Mouse (Mus musculus) testis, adult 2 months (tissue): Measurements from ENCODE around the gene Dnaja3. TPM values are rescaled to one million over a fixed set of nuclear protein-coding genes. Genes with fewer than 3 reads are reported as not detected.

Experiments
- H3K27ac ChIP-seq: fragments of 200-500 bp; 2 replicates; pipeline ENCODE4 v1.5.1; 2012; ENCODE audit warnings: low read depth, low read length; ENCODE audit not compliant: control insufficient read depth, insufficient read depth
- H3K27me3 ChIP-seq: fragments of 200-500 bp; 2 replicates; pipeline ENCODE4 v1.6.1; 2012; ENCODE audit warnings: mild to moderate bottlenecking, low read length, moderate library complexity; ENCODE audit not compliant: control insufficient read depth, insufficient read depth
- H3K36me3 ChIP-seq: fragments of 200-500 bp; 2 replicates; pipeline ENCODE4 v1.6.1; 2012; ENCODE audit warnings: mild to moderate bottlenecking, low read length; ENCODE audit not compliant: control insufficient read depth, insufficient read depth
- H3K4me1 ChIP-seq: fragments of 200-500 bp; 2 replicates; pipeline ENCODE4 v1.6.1; 2012; ENCODE audit warnings: low read length; ENCODE audit not compliant: control insufficient read depth, insufficient read depth
- H3K4me3 ChIP-seq: fragments of 200-500 bp; 2 replicates; pipeline ENCODE4 v1.5.1; 2012; ENCODE audit warnings: low read depth, mild to moderate bottlenecking, low read length, moderate library complexity, mixed read lengths; ENCODE audit not compliant: control insufficient read depth
- CTCF ChIP-seq: fragments of 200-500 bp; IDR thresholded peaks from 2 replicates; pipeline ENCODE4 v1.5.1; 2012; ENCODE audit warnings: low read depth, mild to moderate bottlenecking, inconsistent platforms, low read length, moderate library complexity; ENCODE audit not compliant: control insufficient read depth, insufficient read depth, insufficient replicate concordance
- POLR2A ChIP-seq: fragments of 200-500 bp; IDR thresholded peaks from 2 replicates; pipeline ENCODE4 v1.6.1; 2012; ENCODE audit warnings: low read depth, mild to moderate bottlenecking, inconsistent platforms, low read length, moderate library complexity; ENCODE audit not compliant: control insufficient read depth
- polyA plus RNA-seq: library from polyadenylated mRNA; depleted of rRNA; stranded (reverse); fragments of >200 nt; gene quantifications from 2 replicates; pipeline ENCODE4 v1.2.3, GENCODE M21; 2012

The Dnaja3 gene
- polyA plus RNA-seq, 1 experiment: 26.7 TPM

DNA sequence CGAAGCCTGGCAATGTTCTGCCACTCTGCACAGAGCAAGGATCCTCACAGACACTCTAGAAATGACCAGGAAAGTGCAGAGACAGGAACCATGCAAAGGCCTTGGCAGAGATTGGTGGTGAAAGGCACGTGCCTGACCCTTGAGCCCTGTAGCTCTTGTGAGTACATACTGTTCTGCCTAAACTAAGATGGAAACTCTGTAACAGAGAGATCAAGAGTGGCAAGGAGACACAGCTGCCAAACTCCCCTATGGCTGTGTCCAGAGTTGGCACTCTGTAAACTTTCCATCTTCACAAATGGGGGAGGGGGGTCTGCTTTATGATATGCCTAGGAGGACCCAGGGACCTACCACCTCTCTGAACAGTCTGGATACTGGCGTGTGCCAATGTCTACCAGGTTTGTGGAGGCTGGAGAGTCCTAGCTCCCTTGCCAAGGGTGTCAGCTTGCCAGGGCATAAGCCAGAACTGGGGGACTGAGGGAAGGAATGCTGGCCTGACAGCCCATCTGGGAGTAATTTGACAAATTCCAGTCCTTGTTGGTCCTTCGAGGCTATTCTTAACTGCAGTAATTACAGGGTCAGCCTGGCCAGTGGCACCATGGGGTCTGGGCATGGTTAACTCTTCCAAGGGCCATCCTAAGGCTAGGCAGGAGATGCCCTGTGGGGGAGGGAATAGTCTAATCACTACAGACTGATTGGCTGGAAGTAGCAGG, 13.1 kb downstream of the Dnaja3 start:
- TF ChIP-seq CTCF (no peak), POLR2A (no peak)
- H3K4me1 ChIP-seq: peaks cover 11% of the 10 kb centered on the region
- H3K27ac ChIP-seq: peak overlapping the region; percentile 54
- H3K27me3 ChIP-seq: no peaks in the 10 kb centered on the region
- no peak overlapping the region for H3K4me3 ChIP-seq
- no peaks in the 10 kb centered on the region for H3K36me3 ChIP-seq

- no peak overlapping the region for H3K27ac ChIP-seq
- H3K36me3 ChIP-seq: no peaks in the 10 kb centered on the region
- peaks cover 11% of the 10 kb centered on the region for H3K4me1 ChIP-seq
- TF ChIP-seq CTCF (no peak), POLR2A (no peak)
- H3K4me3 ChIP-seq: no peak overlapping the region
- H3K27me3 ChIP-seq: no peaks in the 10 kb centered on the region
Measured at GRCm38 (mm10) chr16:4654706-4655105, 14.9 kb downstream of the Dnaja3 start.

GRCm38 (mm10) chr16:4655251-4655734, 15.5 kb downstream of the Dnaja3 start:
- no peak overlapping the region for H3K4me3 ChIP-seq
- no peaks in the 10 kb centered on the region for H3K36me3 ChIP-seq
- peak; percentile 28; the same call in 1 of the 2 replicates for TF ChIP-seq CTCF
- TF ChIP-seq POLR2A: no peak
- no peak overlapping the region for H3K27ac ChIP-seq
- no peaks in the 10 kb centered on the region for H3K27me3 ChIP-seq
- peaks cover 11% of the 10 kb centered on the region for H3K4me1 ChIP-seq

- peaks cover 11% of the 10 kb centered on the region for H3K4me1 ChIP-seq
- H3K27ac ChIP-seq: no peak overlapping the region
- no peaks in the 10 kb centered on the region for H3K27me3 ChIP-seq
- H3K36me3 ChIP-seq: no peaks in the 10 kb centered on the region
- TF ChIP-seq CTCF (0 out of 2 replicates have a peak, but pooled peaks have one; percentile 23), POLR2A (no peak)
- H3K4me3 ChIP-seq: no peak overlapping the region
Measured at GRCm38 (mm10) chr16:4655764-4656570, 16.2 kb downstream of the Dnaja3 start.

DNA sequence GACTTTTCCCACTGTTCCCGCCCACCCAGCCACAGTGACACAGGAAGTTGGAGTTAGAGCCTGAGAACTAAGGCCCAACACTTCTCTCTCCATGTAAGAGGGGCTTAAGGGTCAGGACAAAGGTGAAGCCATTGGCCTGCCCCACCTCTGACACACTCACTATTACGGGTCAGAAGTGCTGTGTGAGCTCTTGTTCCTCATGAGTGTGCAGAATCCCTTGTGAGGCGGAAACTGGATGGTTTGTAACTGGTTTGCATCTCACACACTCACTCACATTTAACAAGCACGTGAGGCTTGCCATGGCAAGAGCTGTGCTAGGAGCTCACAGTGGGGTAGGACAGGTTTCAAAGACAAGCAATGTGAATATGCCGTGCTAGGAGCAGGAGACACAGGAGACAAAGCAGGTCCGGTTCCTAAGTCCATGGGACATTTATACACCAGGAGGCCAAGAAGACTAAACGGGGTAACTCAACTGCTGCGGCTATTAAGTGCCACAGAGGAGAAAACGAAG, 16.8 kb downstream of the Dnaja3 start:
- TF ChIP-seq CTCF (no peak), POLR2A (no peak)
- no peak overlapping the region for H3K4me3 ChIP-seq
- peaks cover 6% of the 10 kb centered on the region for H3K4me1 ChIP-seq
- H3K27ac ChIP-seq: no peak overlapping the region
- no peaks in the 10 kb centered on the region for H3K27me3 ChIP-seq
- no peaks in the 10 kb centered on the region for H3K36me3 ChIP-seq

- no peaks in the 10 kb centered on the region for H3K4me1 ChIP-seq
- TF ChIP-seq CTCF: no peak
- no peak for TF ChIP-seq POLR2A
- H3K27me3 ChIP-seq: no peaks in the 10 kb centered on the region
- no peaks in the 10 kb centered on the region for H3K36me3 ChIP-seq
- H3K4me3 ChIP-seq: no peak overlapping the region; the same call in 1 of the 2 replicates
- H3K27ac ChIP-seq: no peak overlapping the region
Measured at GRCm38 (mm10) chr16:4658781-4659245, 19.0 kb downstream of the Dnaja3 start.

DNA sequence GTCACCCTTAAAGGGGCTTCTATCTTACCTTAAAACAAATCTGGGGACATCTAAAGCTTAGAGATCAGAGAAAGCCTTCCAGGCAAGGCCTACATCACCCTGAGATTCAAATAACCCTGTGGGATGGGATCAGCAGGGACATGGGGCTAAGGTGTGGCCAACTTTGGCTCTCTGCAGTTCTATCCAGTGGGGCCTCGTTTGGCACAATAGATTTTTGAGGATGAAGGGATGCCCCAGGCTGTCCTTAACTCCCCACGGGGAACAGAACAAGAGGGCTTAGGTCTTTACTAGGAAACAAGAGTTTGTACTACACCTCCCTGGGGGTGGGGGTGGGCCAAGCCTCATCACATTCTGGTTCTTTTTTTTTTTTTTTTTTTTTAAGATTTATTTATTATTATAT, 19.5 kb downstream of the Dnaja3 start:
- no peaks in the 10 kb centered on the region for H3K27me3 ChIP-seq
- H3K36me3 ChIP-seq: no peaks in the 10 kb centered on the region
- TF ChIP-seq POLR2A (no peak), CTCF (no peak)
- H3K27ac ChIP-seq: no peak overlapping the region
- no peaks in the 10 kb centered on the region for H3K4me1 ChIP-seq
- peak overlapping the region; percentile 20 for H3K4me3 ChIP-seq
